Mouse (Mus musculus): ENCODE measurements around the gene Anxa5.

Anxa5 gene

DNA sequence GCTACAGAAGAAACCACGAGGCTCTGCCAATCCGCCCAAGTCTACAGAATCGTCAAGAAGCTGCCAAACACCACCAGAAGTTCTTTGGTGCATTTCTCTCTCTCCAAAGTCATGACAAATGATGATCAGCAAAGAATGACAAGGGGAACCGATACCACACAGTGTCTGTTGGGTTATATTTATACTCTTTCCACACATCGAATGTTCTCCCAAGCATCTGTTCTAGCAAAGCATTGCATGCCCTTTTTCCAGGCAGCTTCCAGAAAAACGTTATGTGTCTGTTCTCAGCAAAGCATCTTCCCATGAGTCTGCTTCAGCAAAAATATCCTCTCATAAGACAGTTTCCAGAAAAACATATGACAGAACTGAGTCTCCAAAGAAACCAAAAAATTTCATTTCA is 11.2 kb upstream of the Anxa5 start:
- no peak for DNase-seq

DNA sequence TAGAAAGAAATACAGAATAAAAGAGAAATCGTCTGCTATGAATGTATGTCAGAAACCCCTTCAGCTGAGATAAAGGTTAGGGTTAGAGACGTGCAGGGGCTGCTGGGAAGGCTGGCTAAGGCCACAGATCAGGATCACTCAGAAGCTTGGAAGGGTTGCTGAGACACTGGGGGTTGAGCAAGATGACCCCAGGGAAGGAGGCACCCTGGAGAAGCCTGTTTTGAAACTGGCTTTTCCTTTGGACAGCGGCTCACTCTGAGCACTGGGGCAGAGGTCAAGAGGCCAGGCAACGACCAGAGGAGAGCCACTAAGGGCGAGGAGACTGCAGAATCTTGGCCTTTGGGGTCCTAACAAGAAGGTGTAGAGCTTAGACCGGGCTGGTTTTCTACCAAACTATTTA is 10.5 kb upstream of the Anxa5 start:
- no peak for DNase-seq

DNA sequence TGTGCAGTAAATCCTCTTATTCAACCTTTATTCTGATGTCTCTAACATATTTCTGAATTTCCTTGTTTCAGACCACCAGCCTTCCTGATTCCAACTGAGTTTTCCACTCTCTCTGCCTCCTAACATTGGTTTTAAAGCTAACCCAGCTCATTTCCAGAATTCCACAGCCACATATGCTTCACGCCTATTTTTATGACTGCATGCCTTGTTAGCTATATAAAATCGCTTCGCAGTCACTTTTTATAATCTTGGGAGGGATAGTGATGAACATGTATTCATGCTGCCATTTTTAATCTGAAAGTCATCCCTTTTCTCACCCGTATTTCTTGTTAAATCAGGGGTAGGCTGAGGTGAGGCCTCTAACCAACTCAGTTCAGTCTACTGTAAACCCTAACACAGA is 8.6 kb upstream of the Anxa5 start:
- DNase-seq = no peak

DNA sequence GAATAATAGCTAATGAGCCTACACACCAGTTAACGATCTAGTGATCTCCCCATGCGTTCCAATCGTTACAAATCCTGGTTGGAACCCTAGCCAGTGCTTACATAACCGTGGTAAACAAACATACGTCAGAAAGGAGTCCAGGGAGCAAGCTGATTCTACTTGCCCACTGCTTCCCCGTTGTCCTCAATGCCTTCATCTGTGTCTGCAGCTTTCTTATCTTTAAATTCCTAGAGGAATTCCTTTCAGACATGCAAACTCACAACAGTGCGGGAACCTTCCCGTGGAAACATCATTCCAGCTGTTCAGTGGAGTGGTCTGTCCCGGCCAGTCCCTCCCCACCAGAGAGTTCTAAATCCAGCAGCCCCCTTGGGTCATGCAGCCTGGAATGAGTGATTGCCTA is 7.2 kb upstream of the Anxa5 start:
- DNase-seq = no peak

DNA sequence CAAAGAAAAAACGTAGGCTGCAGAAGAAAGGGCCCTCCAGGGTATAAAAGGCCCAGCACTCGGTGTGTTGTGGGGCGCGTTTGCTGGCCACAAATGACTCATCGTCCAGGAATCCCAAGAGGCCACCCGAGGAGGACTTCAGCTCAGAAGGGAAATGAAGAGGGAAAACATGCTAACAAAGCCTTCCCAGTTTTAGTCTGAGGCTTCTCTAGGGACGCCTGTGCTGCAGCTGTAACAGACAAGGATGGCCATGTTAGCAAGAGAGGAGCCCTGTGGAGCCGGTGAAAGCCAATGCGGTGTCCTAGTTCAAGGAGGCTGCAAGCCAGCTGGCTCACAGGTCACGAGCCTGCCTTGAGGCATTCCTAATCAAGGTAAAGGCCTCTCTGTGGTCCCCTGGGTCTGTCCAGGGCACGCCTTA is 6.1 kb upstream of the Anxa5 start:
- peak; percentile 84 for DNase-seq

DNA sequence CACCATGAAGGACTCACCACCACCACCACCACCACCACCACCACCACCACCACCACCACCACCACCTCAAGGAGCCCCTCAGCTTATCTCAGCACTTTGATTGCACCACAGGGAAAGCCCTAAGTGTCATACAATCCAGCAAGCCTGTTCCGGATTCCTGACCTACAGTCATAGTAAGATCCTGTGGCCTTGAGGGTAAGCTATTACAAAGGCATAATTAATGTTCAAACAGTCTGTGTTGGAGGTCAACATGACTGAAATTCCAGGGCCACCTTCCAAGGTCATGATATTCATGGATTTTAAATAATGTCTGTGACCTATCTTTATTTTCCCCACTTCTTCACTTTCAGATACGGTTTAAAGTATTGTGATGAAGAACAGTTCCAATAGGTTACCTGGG is 4.8 kb upstream of the Anxa5 start:
- DNase-seq = no peak

DNA sequence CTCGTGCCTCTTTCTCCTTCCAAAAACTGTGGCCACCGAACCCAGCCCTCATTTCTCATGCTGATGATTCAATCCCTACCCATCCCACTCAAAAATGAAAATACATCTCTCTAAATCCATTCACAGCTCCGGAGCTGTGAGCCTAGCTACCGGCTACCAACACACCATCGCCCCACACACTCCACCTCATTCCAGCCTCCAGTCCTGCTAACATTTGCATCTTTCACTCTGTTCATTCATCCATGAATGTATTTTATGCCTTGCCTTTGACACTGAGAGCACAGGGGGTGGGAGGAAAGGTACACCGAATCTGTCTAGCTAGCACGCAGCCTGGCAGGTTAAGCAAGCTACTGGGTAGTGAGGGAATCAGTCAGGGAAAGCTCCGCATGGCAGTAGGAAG is 3.1 kb upstream of the Anxa5 start:
- DNase-seq = no peak

DNA sequence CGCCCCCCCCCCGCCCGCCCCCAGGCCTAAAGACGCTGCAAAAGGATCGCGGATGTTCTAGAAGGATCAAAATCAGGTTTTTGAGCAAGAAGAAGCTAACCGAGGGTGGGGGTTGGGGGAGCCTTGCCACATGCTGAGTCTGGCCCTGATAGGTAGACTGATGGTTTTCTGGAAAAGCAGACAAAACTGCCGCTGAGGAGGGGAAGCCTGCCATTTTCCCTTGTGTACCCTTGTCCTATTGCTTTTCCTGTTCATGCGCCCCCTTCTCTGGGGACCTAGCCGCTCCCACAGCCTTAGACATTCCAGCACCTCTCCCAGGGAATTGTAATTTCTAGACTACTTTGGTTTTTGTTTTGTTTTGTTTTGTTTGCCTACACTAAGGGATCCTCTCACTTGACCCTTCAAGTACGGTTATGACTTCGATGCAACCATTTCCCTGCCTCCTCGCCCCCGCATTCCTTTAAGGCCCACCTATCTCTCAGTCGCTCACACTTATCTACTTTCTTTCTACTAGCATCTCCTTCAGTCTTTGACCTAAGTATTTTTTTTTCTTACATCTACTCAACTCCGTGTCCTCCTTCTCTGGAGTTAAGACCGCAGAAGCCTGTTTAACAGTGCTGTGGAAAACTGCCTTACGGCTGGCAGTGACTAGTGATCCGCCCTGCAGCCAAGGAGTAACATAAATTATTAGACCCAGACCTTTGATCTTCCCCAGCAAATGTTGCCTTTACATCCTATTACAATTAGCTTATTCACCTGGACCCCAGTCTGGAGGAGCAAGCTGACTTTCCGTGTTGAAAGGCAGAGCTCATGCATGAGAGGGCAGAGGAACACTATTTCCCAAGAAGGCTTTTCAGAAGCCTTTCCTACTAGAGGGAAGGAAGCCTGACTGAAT is 814 bp upstream of the Anxa5 start:
- DNase-seq = peak; percentile 42

DNA sequence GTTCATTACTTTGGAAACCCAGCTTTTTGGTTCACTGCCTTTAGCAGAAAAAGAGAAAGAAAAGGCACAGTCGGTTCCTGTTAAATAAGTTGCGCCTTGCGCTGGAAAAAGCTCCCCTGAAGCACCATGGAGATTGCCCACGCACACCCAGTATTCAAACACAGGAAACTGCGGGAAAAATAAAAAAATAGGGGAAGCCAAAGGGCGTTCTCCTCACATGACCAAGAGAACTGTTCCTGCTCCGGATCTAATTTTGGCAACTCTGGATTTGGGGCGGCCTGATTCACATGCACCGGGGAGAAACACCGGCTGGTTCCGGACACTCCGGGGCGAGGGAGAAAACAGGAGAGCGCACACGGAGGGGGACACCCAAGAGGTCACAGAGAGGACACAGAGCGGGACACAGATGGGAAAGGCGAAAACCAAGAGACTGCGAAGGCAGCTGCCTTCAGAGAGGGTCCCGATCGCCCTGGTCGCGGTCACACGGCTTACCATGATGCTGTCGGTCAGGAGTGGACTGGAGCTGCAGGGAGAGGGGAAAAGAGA is 683 bp downstream of the Anxa5 start:
- DNase-seq = peak; percentile 69

DNA sequence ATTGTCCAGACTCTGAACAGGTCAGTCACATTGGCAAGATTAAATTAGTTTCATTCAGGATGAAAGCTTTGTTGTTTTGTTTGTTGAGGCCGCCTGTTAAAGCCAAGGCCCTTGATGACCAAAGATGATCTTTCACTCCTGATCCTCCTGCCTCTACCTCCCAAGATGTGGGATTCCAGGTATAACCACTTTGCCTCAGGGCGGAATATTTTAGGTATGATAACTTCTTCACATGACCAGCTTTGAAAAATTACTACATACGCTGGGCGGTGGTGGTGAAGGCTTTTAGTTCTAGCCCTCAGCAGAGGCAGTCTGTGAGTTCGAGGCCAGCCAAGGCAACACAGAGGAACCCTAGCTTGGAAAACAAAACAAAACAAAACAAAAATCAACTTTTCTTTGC is 1.3 kb downstream of the Anxa5 start:
- no peak for DNase-seq

DNA sequence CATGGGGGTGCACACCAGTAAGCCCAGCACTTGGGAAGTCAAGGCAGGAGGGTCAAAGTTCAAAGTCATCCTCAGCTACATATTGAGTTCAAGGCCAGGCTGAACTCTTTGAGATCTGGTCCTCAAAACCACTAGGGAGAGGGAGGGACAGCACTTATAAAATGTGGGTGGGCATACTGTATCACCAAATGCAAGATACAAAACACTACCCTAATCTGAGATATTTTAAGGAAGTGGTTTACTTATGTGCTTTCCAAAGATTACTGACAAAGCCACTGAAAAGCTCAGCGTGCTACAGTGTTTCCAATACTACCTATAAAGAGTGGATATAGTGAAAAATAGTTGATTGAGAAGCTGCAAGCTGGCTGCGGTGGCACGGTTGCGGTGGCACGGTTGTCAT is 2.5 kb downstream of the Anxa5 start:
- DNase-seq = no peak

DNA sequence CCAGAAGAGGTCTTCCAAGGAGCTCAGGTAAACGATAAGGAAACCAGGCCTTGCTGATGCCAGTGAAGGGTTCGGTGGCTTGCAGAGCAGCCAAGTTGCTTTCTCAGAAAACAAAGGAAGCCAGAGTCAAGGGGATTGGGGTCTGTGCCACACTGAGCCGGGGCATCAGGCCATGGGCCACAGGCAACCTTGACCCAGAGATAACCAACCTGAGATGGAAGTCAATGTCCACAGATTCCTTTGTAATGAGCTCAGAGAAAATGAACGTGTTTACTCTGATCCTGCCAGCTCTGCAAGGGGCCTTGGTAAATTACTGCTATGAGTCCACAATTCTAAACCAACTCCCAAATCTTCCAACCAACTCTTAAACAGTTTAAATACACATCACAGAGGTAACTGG is 3.8 kb downstream of the Anxa5 start:
- DNase-seq = no peak

DNA sequence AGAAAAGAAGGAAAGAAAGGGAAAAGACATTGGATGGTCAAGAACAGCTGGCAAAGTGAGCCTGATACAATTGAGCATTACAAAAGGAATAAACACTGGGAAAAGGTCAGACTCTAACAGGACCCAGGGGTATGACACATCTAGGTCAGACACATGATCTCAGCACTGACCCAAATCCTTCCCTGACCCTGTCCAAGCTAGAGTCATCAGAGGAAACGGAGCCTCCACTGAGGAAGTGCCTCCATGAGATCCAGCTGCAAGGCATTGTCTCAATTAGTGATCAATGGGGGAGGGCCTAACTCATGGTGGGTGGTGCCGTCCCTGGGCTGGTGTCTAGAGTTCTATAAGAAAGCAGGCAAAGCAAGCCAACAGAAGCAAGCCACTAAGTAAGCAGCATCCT is 6.8 kb downstream of the Anxa5 start:
- peak; percentile 43 for DNase-seq

DNA sequence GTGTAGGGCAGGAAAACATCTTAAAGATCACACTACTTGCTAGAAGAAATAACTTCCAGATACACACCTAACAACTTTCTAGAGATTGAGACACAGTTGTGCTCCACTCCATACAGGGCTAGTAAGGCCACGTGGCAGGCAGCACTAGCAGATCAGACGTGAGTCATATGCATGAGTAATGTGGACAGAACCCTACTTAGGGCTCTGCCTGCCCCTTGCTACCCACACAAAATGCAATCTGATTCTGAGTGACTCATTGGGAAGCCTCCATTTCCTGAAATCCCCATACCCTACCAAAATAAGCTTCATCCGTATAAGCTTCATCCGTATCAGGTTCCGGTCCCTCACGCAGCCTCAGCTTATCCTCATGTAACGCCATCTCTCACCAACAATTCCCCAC is 8.1 kb downstream of the Anxa5 start:
- DNase-seq = no peak

DNA sequence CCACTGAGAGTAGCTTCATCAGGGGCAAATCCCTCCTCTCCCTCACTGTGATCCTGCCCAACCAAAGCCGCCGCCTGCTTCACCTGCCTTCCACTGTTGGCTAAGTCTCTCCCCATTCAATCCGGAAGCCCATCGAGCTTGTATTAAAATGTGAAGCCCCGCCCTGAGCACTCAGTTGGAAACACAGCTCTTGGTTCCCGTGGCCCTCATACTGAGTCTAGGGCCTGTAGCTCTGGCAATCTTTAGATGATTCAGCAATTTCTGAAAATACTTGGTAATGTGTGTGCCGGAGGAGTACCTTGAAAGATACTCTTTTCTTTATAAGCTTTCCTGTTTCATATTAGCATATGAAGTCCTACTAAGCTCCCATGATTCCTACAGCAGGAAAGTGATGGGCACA is 10.2 kb downstream of the Anxa5 start:
- DNase-seq = no peak

DNA sequence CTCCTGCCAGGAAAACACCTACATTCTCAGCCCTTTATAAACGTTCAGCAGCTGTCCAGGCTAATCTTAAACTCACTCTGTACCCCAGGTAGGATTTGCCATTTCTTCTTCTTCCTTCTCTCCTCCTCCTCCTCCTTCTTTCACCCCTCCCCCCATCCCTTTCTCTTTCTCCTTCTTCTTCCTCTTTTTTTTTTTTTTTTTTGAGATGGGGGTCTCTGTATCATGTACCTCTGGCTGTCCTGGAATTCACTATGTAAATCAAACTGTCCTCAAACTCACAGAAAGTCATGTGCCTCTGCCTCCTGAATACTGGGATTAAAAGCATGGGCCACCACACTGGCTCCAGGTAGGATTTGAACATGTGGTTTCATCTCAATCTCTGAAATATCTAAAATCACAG is 13.3 kb downstream of the Anxa5 start:
- no peak for DNase-seq

DNA sequence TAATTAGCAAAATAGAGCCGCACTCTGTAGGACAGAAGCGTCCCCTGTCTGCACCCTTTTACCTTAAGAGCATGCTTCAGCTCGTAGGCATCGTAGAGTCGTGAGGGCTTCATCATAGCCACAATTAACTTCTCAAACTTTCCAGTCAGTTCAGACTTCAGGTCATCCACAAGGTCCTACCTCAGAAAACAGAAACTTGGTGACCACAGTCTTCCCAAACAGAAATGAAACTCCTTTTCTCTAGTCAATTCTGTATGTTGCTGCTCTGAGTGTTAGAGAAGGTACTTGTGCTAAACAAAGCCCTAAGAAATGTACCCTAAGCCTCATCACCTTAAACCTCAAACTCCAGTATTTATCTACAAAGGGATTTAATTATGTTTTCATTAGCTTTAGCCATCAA is 13.9 kb downstream of the Anxa5 start:
- DNase-seq = no peak

DNA sequence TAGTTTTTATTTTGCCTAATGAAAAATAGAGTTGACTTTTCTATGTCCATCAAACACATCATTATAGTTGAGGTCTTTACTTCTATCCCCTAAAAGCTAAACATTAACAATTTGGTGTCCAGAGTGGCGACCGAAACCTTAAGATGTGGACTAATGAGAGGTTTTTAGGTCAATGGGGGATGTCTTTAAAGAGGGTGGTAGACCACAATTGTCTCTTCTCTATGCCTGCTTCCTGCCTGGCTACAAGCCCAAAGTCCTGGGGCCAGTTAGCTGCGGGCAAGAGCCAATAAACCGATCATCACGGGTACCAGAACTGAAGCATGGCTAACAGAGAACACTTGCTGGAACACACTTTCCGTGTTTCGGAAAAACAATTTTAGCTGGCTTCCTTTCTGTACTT is 15.0 kb downstream of the Anxa5 start:
- no peak for DNase-seq

DNA sequence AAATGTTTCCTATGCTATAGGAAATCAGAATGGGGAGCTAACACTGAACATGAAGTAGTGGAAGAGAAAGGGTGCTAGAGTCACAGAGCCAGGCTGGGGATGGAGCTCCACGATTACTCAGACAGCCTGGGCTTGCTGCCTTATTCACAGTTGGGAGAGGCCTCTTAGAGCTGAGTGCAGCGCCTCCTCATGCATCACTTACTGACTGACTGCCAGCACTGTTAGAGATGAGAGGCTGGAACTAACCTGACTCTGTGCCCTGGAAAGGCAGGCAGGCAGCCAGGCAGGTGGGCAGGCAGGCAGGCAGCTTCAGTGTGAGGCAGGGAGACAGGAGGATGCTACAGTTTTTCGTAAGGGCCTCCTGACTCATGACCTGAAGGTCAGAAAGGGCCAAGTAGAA is 20.1 kb downstream of the Anxa5 start:
- DNase-seq = no peak

DNA sequence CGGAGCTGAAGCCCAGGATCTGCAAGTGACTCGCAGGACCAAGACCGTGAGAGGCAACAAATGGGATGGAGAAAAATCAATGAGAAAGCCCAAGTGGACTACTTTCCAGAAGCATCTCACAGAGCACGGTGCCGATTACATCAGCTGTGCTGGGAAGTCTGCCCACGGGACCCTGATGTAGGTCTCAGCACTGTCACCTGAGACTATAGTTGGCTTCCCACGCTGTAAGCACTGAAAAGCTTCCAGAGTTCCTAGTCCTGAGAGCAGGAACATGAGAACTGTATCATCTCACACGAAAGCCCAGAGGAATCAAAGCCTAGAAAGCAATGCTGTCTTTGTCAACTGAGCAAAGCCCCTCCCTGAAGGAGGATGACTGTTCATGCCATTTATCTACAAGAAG is 20.6 kb downstream of the Anxa5 start:
- no peak for DNase-seq

DNA sequence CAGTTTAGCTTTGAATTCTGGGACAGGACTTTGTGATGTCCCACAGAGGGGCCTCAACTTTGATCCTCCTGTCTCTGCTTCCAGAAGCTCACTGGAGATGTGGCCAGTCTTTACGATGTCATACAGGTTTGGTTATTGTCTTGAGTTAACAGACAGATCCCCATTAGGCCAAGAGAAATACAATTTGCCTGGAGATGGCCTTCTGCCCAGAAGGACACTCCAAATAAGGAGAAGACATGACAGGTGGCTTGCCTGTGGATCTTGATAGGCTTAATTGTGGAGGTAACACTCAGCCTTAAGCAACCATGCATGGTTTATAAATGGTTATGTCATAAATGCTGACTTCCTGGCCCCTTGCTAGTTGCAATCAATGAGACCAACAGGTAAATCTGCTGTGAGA is 23.2 kb downstream of the Anxa5 start:
- DNase-seq = no peak

DNA sequence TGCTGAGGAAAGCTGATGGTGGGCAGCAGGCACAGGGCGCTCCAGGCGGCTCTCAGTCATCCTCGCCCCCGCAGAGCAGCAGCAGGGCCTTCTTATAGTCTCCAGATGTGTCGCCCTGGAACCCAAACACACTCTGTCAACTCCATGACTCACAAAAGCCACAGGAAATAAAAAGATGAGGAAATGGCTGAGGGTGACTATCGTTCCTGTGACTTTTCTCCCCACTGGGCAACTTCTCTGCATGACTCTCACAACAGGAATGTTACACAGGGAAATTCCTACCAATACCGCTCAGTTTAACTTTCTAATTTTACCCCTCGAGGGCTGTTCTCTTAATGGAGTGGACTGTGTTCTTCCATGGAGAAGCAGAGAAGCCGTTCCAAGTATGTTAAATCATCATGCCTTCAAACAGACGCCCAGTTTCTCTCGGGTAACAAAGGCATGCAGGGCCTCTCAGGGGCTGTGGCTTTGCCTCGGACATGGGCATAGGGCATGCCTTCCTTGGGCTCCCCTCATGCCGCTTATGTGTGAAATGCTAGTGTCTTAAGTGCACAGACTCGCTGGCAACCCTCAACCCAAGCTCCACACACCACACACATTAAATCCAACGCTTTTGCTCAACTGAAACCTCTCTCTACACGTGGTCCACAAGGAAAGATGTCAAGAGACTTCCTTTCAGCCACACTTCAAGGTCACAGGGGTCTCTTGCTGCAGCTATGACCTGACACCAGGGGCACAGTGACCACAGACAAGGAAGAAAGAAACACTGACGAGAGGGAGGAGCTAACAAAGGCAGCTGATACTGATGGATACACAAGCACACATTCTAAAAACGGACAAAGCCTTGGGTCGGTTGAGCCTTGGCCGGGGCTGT is 26.2 kb downstream of the Anxa5 start:
- DNase-seq = peak; percentile 58

DNA sequence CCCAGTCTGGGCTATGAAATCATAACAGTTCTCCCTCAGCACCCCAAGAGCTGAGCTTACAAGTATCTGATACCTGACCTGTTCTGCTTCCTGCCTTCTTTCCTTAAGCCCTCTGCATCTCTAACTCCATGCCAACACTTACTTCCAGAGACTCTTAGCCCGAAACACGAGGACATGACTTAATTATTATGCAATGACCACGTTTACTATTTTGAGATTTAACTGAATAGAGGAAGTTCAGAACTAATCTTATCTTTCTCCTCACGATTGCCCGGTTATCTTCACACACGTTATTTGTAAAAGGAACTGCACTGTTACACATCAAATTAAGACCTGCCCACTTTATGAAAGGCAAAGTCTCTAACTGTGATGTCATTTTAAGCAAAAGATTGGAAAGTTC is 28.8 kb downstream of the Anxa5 start:
- DNase-seq = no peak

DNA sequence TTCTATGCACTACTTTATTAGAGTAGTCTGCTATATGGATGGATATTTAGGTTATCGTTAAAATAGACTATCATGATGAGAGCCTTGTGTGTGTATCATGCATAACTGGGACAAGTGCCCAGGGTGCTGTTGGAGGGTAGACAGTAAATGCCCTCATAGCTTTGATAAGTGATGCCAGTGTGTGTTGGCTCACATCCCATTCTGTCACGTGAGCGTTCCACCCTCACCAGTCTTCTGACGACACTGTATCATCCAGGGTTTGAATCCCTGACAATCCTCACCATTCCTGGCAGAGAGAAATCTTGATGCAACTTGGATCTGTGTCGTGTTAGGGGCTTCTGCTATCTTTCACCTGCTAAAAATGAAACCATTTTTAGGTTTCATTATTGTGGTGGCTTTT is 29.2 kb downstream of the Anxa5 start:
- DNase-seq = peak; percentile 8

Measured in lung, postnatal 10 days (tissue).